Mouse (Mus musculus) heart, postnatal 36 days (tissue): Measurements from ENCODE around the gene Pfdn2. TPM values are rescaled to one million over a fixed set of nuclear protein-coding genes. Genes with fewer than 3 reads are reported as not detected.

Experiments used
- DNase-seq, 2 experiments: peaks; one replicate each; pipeline ENCODE4 v3.0.0; 2021 to 2022
- intact Hi-C: fragments of 180-260 bp; cut with DNase I; formaldehyde crosslinking; loops from one replicate; pipeline ENCODE4 v1.15.1; 2025
- total RNA-seq, 2 experiments: library from RNA; stranded (reverse); gene quantifications; 2 replicates each; pipeline ENCODE4 v1.2.3; 2021

Pfdn2 gene
- total RNA-seq, 2 experiments from 2014 or later: 79.4 to 95.6 TPM

DNA sequence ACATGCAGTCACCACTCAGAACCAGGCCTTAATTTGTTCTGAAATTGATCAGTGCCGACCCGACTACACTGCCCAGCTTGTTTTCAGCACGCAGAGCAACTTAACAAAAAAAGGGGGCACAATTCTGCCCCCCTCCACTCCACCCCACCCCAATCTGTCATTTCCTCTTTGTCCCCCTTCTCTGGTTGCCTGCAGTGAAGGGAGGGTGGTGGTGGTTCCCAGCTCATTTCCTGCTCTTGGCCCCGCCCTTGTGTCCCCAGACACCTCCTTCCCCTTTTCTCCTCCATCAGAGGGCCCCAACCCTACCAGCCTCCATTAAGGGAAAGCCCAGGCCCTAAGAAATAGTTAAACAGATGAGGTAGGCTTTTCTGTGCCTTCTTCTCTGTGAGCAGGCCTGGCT is 44.6 kb downstream of the Pfdn2 start:
- DNase-seq: peak; percentile 21 to 26
- intact Hi-C loops: no loop called here

- DNase-seq: no peak
- intact Hi-C loops: no loop called here
Observed at GRCm38 (mm10) chr1:171401821-171402220, 56.4 kb downstream of the Pfdn2 start.

- DNase-seq: no peak
Observed at GRCm38 (mm10) chr1:171402991-171403390, 57.5 kb downstream of the Pfdn2 start.

DNA sequence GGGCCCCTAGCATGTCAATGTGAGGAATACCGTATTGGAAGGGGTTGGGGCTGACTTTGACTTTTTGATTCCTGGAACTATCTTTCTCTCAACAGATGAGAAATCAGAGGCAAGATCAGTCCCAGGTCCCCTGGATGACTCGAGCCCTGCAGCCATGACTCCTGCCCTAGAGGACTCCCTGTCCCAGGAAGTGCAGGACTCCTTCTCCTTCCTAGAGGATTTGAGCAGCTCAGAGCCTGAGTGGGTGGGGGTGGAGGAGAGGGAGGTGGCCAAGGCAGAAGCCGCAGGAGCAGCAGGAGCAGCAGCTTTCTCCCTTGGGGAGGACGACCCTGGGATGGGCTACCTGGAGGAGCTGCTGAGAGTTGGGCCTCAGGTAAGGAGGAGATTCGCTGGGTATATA is 61.8 kb downstream of the Pfdn2 start:
- intact Hi-C loops: no loop called here

More at GRCm38 (mm10) chr1:171402991-171403390, 57.5 kb downstream of the Pfdn2 start:
- intact Hi-C loops: no loop called here

More for the DNA sequence above, 61.8 kb downstream of the Pfdn2 start:
- no peak for DNase-seq

Other genes starting within 250 kb of the Pfdn2 start
- gene Cfap126, start 231.8 kb upstream of the Pfdn2 start, total RNA-seq: 1 to 10 TPM in 1 of 2 experiments, under 1 TPM in 1; 0.69 to 1.2 TPM
- gene Sdhc, start 195.1 kb upstream of the Pfdn2 start, total RNA-seq: 1,000 to 10,000 TPM; 1,165 to 1,188 TPM
- under 1 TPM in 1 of 2 experiments, not detected in 1; 0.44 TPM for gene Mpz, start 195.0 kb upstream of the Pfdn2 start, total RNA-seq
- gene Pcp4l1, start 149.4 kb upstream of the Pfdn2 start, total RNA-seq: 100 to 1,000 TPM; 222 to 295 TPM
- under 1 TPM in 1 of 2 experiments, not detected in 1; 0.08 TPM for gene Nr1i3, start 131.7 kb upstream of the Pfdn2 start, total RNA-seq
- gene Tomm40l, start 123.2 kb upstream of the Pfdn2 start, total RNA-seq: 10 to 100 TPM; 81.8 to 82.7 TPM
- gene Apoa2, start 120.6 kb upstream of the Pfdn2 start, total RNA-seq: 1 to 10 TPM in 1 of 2 experiments, under 1 TPM in 1; 0.75 to 2.0 TPM
- gene Fcer1g, start 111.3 kb upstream of the Pfdn2 start, total RNA-seq: 10 to 100 TPM; 13.3 to 16.3 TPM
- under 1 TPM; 0.50 to 0.92 TPM for gene Adamts4, start 95.2 kb upstream of the Pfdn2 start, total RNA-seq
- gene Ndufs2, start 94.3 kb upstream of the Pfdn2 start, total RNA-seq: 1,000 to 10,000 TPM; 1,421 to 1,530 TPM
- gene B4galt3, start 75.3 kb upstream of the Pfdn2 start, total RNA-seq: 10 to 100 TPM; 14.5 to 19.7 TPM
- 10 to 100 TPM; 13.2 to 14.2 TPM for gene Ppox, start 64.5 kb upstream of the Pfdn2 start, total RNA-seq
- gene Usp21, start 57.7 kb upstream of the Pfdn2 start, total RNA-seq: 10 to 100 TPM; 22.1 to 22.3 TPM
- 10 to 100 TPM; 84.9 to 88.8 TPM for gene Ufc1, start 50.6 kb upstream of the Pfdn2 start, total RNA-seq
- gene Dedd, start 16.5 kb upstream of the Pfdn2 start, total RNA-seq: 10 to 100 TPM; 21.3 to 24.2 TPM
- 10 to 100 TPM; 27.7 to 28.4 TPM for gene Nit1, start within 50 bp of the Pfdn2 start, total RNA-seq
- not detected for gene Klhdc9, start 15.1 kb downstream of the Pfdn2 start, total RNA-seq
- under 1 TPM; 0.08 to 0.30 TPM for gene Nectin4, start 24.4 kb downstream of the Pfdn2 start, total RNA-seq
- gene Arhgap30, start 43.3 kb downstream of the Pfdn2 start, total RNA-seq: 1 to 10 TPM; 2.7 to 2.9 TPM
- 10 to 100 TPM; 41.0 to 52.1 TPM for gene Usf1, start 65.6 kb downstream of the Pfdn2 start, total RNA-seq
- 1 to 10 TPM; 1.2 to 1.6 TPM for gene Tstd1, start 73.2 kb downstream of the Pfdn2 start, total RNA-seq
- gene F11r, start 91.9 kb downstream of the Pfdn2 start, total RNA-seq: 10 to 100 TPM; 38.7 to 43.2 TPM
- gene Alyref2, start 157.8 kb downstream of the Pfdn2 start, total RNA-seq: 1 to 10 TPM; 2.1 to 3.3 TPM
- not detected for gene Itln1, start 189.6 kb downstream of the Pfdn2 start, total RNA-seq
- under 1 TPM; 0.38 to 0.50 TPM for gene Cd244a, start 213.5 kb downstream of the Pfdn2 start, total RNA-seq